Mouse (Mus musculus) ES-E14 (cell line): ENCODE measurements around the gene Morn5.

Experiments
- CHD2 ChIP-seq: IDR thresholded peaks from 2 replicates; pipeline ENCODE4 v1.6.1; 2014; ENCODE audit warnings: mild to moderate bottlenecking, low read depth, low read length, inconsistent platforms
- HCFC1 ChIP-seq: IDR thresholded peaks from 2 replicates; pipeline ENCODE4 v1.6.1; 2012; ENCODE audit warnings: low read length, inconsistent platforms, borderline replicate concordance; ENCODE audit not compliant: insufficient read depth
- MAFK ChIP-seq: IDR thresholded peaks from 2 replicates; pipeline ENCODE4 v1.6.1; 2014; ENCODE audit warnings: mild to moderate bottlenecking, low read depth, low read length, inconsistent platforms; ENCODE audit not compliant: insufficient read depth
- ZC3H11A ChIP-seq: IDR thresholded peaks from 2 replicates; pipeline ENCODE4 v1.6.1; 2012; ENCODE audit warnings: low read depth, mild to moderate bottlenecking, inconsistent platforms, low read length, borderline replicate concordance

GRCm38 (mm10) chr2:36008071-36008470, 41.2 kb upstream of the Morn5 start:
- no peak for TF ChIP-seq CHD2
- no peak for TF ChIP-seq HCFC1
- peak; percentile 47 for TF ChIP-seq ZC3H11A
- no peak for TF ChIP-seq MAFK
